Mouse (Mus musculus) retina, embryonic 14.5 days (tissue): ENCODE measurements around the gene Sox6.

Source experiments
- DNase-seq: peaks from one replicate; pipeline ENCODE4 v3.0.0-alpha.2; 2015; ENCODE audit warnings: low spot score

Gene Sox6

DNA sequence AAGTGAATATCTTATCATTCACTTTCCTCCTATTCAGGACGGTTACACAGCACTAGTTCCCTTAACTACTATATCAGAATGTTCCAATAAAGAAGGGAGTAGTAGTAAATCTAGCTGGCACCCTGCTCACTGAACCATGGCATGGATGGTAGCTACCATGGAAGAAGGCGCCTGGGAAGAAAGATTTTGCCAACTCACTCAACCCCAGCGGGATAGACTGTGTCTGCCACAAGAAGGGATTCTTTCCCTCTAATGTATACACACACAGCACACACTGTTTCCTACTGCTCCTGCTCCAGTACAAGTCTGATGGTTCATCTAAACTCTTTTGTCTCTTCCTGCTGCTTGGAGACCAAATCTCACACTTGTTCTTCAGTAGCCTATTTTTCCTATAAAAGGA, 147.1 kb downstream of the Sox6 start:
- no peak for DNase-seq

DNA sequence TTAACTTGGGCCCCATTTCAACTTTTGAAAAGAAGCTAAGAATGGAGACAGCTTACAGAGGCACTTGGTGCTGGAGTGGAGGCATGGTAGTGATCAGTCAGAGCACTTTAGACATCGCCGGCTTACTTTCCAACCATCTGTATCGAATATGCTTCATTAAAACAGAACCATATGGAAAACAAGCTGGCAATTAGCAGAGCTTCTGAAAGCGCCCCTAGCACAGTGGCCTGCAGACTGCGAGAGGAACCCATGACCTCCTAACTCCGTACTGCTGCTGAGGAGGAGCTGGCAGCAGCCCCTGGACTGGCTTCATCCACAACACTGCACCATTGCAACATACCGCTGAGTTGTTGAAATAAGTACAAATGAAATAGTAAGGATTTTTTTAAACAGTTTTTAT, 148.7 kb downstream of the Sox6 start:
- DNase-seq: peak; percentile 53

DNA sequence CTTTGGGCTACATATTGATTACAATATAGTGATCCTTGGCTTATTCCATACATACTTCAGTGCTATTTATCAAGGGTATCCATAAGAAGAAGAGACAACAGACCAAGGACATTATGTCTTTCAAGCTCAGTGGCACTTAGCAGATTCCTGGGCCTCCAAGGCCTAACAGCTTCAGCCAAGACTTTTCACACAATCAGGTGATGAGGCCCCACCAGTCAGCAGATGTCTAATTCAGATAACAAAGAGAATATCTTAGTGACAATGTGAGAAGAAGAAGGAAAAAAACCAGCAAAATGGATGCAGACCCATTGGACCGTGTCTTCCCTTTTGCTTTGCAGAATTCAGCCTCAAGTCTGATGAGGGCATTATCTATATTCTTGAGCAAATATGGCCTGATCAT, 150.0 kb downstream of the Sox6 start:
- DNase-seq: no peak

DNA sequence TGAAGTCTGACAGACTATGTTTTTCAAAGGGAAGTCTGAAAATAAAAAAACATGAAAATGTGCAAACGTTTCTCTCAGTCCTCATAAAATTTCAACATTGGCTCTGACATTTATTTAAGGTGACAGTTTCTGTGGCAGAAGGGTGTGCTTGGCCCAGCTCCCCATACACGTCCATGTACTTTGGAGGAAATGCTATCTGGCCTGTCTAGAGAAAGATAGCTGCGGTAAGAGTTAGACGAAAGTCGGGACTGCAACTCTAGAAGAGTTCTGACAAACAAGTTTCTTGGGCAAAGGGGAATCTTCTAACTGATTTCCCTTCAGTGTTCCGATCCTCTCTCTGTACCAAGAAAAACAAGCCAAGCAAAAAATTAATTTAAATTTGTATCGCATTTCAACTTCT, 150.5 kb downstream of the Sox6 start:
- DNase-seq: no peak

DNA sequence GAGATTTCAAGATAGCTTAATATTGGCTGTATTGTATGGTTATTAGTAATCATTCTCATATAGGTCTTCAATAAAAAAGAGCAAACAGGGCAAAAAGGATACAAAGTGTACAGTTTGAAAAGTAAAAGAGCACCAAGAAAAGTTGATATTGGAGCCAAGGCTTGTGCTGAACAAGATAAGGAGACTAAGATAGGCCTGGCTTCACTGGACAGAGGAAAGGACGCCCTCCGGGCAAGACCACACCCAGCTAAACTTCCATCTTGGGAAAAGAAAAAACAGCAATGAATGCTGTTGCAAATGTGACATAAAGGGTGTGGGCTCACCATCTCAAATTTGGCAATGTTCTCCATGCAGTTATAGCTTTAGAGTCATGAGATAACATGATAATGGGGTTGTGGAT, 165.7 kb downstream of the Sox6 start:
- DNase-seq: no peak

DNA sequence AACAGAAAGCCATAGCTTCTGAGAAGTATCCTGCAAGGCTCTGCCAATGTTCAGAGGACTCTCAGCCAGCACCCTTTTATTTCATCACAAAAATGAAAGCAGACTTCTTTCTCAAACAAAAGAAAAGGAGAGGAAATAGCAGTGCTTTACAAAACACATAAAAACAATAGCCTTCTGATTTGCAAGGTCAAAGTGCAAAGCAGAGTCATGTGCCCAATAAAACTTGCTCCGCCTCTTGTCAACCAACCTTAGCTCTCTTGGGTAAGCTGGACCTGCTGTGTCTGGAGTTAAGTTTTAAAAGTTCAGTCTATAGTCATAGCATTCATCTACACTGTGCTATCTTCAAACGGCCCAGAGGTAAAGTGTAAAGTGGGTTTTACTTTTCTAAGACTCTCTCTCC, 170.1 kb downstream of the Sox6 start:
- no peak for DNase-seq

DNA sequence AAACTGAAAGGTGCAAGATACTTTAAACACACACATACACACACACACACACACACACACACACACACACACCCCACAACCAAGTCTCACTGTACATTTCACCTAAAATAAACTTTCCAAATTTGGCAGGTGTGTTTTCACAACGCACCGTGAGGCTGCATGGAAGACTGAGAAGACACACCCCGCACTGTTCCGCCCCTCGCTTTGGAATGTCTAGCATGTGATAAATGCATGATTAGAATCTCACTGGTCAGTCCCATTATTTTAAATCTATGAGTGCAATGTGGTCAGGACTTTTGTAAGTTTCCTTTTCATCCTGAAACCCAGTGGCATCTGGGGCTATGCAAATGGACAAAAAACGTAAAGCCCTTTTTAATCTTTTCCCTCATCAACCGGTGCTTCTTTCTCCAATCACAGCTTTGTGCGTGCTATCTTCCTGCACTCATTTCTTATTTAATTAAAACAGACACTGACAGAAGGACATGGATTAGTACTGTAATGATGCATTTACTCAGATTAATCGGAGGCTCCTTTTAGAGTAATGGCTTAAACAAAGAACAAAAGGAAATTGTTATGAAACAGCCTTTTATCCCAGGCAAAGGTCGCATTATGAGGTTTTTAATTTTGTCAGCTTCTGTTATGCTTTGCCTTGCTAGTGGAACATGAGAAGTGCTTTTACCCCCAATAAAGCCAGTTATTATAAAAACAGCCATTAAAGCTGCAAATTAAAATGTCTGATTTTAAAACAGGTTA, 170.9 kb downstream of the Sox6 start:
- DNase-seq: peak; percentile 64

DNA sequence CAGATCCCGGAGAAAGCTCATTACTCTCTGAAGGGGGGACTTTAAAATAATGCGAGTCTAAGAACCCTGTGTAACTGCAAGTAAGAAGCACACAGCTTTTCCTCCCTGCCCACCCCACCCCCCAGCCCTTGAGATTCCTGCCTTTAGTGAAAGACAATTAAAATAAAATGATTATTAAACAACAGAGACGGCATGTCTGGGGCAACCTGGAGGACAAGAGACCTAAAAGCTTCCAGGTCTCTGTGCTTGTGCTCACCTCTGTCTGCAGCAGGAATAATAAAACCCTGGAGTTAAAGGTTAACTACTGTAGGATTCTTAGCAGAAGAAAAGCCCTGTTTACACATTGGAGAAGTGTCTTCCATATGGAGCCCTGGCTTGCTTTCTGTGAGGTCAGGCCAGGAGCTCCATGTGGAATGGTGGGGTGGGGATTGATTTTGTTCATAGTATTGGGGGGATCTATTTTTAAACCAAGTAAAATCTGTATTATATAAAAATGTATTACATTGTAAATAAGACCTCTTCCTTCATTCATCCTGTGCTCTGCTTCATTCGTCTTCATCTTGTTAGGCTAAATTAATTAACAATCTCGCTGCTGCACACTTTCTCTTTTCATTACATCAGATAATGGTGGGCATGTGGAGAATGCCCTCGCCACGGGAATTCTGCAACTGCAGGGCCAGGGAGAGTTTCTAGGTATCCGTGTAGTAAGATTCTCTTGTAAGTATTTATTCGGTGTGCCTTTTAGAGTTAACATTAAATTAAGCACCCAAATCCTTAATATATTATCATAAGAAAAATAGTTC, 171.7 kb downstream of the Sox6 start:
- DNase-seq: peak; percentile 50

DNA sequence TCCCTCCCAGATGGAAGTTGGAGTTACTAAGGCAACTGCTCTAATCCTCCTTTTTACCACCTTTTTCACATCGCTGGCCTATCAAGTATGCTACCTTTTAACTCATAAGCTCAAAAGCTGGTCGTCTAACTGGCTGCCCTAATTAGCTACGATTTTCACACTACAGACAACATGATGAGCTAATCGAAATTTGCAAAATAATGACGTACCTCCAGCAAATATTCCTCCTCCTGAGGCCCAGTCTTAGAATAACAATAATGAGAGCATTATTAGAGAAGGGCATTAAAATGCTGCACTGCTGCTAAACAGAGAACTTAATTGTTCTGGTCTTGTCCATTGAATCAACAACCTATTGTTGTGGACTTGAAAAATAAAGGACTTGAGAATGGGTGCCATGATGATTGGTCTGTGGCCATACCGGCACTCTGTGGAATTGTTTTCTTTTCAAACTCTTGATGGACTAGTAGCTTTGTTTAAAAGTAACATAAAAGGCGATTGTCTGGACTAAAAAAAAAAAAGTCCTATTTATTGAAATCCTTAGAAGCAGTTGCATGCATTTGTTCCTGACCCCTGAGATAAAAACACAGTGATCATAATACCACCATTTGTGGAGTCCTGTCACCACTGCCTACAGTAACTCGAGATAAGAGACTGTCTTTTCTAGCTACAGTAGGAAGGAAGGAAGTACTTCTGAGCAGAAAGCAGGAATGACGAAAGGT, 172.5 kb downstream of the Sox6 start:
- DNase-seq: peak; percentile 75

DNA sequence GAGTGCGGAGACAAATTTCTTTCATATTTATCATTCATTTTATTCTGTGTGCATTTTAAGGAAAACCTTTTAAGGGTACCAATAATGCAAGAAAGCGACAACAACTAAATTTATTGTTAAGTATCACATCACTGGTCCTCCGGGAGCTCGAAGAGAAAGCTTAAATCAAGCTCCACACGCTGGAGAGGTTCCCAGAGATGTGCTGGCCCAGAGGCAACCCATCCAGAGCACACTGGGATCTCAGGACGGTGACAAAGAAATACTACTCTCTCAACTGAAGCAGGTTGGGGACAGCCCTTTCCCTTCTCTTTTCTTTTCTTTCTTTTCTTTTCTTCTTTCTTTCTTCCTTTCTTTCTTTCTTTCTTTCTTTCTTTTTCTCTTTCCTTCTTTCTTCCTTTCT, 173.4 kb downstream of the Sox6 start:
- DNase-seq: no peak

DNA sequence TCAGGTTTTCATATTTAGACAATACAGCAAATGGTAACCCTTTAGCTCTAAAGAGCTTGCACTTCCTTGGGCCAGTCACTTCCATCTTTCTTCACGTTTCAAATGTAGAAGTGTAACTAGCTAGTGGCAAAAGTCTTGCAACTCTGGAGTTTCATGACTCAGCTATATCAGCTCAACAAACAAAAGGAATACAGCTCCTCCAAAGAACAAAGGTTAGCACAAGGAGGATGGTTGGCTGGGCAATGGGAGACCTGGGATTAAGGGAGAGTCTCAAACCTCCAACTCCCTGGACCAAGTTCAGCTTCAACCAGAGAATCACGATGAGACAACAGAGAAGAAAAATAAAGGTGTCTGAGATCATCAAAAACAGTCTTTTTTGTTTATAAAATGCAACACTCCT, 174.2 kb downstream of the Sox6 start:
- no peak for DNase-seq

DNA sequence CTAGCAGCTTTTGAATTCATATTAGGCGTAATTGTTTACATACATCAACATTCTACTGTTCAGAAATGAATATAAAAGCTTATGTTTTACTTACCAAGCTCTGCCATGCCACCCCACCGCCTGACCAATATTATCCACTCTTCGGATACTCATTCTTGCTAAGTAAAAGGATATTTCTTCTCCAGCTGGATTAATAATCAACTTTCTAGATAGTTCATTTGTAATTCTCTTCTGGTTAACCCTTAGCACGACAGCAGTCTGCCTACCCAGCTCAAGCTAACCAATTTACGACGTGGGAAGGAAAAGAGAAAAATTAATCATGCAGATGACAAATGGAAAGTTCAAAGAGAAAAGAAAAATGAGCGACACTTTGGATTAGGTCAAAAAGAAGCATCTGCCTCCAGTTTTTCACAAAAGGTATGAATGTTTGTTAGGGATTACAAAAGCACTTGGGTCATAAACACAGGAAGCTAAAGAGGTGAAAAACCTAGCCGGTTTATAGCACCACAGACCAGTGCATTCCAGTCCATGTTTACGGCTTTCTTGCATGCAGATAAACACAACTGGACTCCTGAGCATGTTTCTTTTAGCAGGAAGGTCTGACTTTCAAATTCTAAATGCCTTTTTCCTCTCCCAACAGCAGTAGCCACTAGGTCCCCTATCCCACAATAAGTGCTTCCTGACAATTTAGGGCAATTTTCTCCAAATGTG, 178.8 kb downstream of the Sox6 start:
- no peak for DNase-seq

DNA sequence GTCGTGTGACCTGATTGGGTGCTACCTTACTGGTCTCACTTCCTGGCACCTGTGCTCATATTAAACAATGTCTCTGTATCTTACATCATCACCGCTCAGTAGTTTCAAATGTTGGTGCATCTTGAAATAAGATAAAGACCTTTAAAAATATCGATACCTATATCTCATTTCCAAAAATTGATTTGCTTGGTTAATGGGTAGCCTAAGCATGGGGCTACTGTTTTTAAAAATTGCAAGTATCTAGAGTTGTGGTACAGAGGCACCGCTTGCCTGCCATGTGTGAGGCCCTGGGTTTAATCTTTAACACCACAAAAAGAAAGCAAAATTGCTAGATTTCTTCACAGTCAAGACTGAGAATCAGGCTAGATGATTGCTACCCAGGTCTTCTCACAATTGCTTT, 187.5 kb downstream of the Sox6 start:
- no peak for DNase-seq

DNA sequence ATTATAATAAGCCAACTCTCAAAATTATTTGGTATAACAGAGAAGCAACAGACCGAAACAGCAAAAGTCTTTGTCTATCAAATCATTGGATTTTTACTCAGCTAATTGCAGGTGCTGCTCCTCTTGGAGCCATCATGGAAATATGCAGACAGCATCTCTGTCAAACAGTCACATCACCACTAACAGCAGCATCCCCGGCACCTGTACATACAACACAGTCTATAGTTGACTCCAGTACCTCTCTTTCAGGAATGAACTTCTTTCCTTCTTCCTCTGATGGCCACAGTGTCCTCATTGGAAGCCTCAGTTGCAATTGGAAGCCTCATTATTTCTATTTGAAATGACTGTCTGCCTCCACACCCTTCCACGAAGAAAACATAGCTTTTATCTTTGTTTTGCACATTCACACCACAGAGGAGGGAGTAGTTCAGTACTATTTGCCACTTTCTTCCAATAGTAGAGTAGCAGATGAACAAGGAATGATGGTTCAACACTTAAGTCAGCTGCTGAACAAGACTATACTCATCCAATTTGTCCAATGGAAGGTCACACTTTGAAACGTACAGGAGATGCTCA, 192.7 kb downstream of the Sox6 start:
- no peak for DNase-seq

DNA sequence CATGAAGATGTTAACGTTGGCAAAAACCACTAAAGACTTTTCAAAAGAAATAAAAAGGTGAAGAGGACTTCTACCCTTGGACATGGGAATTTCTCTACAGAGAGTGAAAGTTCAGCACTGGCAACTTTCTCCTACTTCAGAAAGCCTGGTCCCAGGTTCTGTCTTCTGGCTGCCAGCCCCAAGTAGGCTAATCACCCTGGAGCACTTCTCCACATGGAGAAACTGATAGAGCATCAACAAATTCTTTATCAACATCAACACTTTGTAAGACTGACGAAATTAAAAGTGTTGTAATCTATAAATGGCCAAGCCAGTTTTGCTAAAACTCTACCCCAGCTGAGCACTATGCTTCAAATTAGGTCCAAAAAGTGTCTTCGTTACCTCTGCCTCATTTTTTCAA, 193.7 kb downstream of the Sox6 start:
- no peak for DNase-seq

DNA sequence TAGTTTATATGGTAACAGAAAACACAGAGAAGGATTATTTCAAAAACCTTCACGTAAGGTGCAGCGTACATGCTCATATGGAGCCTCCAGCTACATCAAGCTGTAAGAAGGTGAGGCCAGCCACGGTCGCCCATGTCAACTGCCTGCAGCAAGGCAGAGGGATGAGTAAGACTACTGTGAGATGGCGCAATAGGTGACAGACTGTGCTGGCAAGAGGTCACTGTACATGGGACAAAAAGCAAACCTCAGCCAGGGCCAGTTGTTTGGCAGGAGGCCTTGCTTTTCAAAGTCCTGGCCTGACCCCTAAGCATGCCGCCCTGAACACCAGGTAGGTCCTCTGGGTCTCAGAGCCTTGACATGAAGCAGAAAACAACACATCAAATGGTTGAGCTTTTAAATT, 194.2 kb downstream of the Sox6 start:
- DNase-seq: no peak

DNA sequence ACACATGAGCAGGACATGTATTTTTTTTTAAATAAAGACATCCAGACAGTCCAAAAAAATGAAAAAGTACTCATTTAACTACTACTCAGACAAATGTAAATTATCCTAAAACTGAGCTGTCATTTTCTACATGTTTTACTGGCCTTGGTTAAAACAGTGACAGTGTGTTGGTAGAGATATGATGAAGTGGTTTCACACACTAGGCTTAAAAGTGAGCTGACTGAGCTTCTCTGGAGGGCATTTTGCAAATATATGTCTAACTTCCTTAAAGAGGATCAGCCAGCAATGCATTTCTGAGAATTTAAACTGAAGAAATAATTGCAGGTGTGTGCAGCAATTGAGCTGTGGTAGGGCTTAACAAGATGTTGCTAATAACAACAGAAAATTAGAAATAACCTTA, 196.3 kb downstream of the Sox6 start:
- no peak for DNase-seq

DNA sequence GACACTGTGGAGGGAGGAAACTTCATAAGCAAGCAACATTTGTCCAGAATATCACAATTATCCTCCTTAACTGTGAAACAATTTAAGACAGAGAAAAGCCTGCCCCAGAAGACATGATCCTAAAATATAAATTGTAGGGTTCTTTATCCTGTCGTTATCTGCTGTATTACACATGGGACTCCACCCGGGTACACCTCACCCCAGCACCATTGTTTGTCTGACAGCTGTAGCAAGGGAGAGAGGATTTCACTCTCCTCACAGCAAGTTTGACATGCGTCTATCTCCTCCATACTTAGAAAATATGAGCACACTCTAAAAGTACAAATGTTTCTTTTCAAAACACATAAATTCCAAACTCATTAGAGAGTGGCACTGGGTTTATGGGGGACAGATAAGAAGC, 198.0 kb downstream of the Sox6 start:
- no peak for DNase-seq

DNA sequence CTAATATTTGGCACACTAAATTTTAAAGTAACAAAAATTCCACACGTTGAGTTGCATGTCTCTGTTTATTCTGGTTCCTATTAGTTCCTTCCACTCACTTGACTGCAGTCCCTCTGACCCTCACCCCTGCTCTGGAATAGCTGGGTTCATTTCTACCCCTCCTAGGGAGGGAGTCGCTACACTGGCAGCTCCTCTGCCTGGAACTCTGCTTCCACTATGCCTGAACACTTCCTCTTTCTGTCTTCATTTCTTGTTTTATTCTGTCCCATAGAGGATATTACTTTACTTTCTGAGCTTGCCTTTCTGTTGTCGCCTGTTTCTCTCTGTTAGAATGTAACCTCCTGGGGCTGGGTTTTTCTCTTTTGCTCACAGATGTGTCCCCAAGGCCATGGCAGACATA, 203.6 kb downstream of the Sox6 start:
- DNase-seq: no peak

DNA sequence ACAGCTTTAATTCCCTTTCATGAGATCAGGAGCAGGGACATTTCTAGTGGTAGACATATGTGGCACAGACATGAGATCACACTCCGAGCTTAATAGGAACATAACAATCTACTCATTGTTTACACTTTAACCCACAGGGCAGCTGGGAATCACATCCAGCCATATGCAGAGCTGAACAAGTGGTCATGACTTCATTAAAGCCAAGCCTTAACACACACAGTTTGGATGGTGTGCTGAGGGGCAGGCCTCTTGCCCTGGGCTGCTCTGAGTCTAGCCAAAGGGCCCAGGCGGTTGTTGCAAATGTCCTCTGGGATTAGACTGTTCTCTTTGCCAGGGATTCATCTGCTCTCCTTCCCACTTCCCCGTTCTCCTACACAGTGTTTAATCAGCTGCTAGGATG, 204.9 kb downstream of the Sox6 start:
- DNase-seq: peak; percentile 29

DNA sequence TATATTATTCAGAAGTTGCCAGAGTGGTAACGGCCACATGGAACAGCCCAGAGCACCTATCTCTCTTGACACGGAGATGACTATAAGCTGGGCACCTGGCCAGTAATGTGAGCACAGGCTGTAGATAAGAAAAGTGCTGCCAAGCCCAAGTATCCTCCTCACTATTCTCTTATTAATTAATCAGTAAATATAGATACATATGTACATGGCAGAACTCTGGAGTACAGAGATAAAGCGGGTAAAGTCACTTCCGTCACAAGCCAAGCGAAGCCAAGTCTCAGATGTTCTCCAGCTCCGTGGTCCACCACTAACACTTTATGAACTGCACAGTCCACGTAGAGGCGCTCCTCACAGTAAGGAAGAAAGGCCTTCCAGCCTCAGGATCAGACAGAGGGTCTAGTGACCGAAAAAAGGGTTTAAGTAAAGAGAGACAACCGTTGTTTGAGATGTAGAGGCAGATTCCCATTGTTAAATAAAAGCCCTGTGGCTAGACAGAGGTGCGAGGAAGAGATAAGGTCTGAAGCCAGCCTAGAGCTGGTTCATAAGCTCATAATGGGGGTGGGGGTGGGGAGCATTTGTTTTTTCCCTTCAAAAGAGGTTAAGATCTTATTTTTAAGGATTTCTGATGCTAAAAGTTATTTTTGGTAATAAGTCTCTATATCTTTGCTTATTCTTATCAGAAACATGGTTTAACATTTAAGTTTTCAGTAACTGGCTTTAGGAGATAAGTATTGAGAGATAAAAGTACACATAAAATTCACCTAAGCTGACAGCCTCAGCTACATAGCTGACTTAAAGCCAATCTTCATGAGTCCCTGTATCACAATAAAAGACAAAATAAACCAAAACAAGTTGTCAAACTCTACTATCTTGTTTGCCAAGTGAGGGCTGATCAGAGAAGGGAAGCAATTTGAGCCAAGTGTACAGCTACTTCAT, 207.4 kb downstream of the Sox6 start:
- DNase-seq: no peak
